Mouse (Mus musculus): ENCODE measurements at regions not wholly inside any gene's neighbourhood (a gene's known extent, or its start where the extent isn't known, plus 50 kb on each side); places are given as distances from the start of the nearest gene placed in this dataset.

- H3ac ChIP-seq (ENCODE audit: control insufficient read depth, insufficient read length, low read depth), result no peak overlapping the region
- no peaks in the 10 kb centered on the region for H3K79me2 ChIP-seq (ENCODE audit: control insufficient read depth, insufficient read depth)
- H3K36me3 ChIP-seq (ENCODE audit: control insufficient read depth, insufficient read depth), result no peaks in the 10 kb centered on the region
- no peak overlapping the region for H3K4me3 ChIP-seq (ENCODE audit: insufficient read depth, poor library complexity, severe bottlenecking)
- H3K79me3 ChIP-seq (ENCODE audit: low read depth), result no peaks in the 10 kb centered on the region
- TF ChIP-seq MYOD1 (IDR thresholded peaks at IDR 0.05; ENCODE audit: control insufficient read depth, insufficient read length, low read depth) (no peak), MYOG (IDR thresholded peaks at IDR 0.05; ENCODE audit: control insufficient read depth, extremely low read depth, insufficient read length) (no peak), MAX (IDR thresholded peaks at IDR 0.05) (no peak), CTCF (IDR thresholded peaks at IDR 0.05; ENCODE audit: control insufficient read depth, insufficient read depth, insufficient read length) (no peak), CEBPB (IDR thresholded peaks at IDR 0.05; ENCODE audit: low read depth) (no peak), USF1 (IDR thresholded peaks at IDR 0.05; ENCODE audit: low read depth) (no peak), FOSL1 (IDR thresholded peaks at IDR 0.05; ENCODE audit: insufficient read depth, low read length, poor library complexity, severe bottlenecking) (no peak)
- H3K27me3 ChIP-seq (ENCODE audit: control insufficient read depth, insufficient read depth, insufficient read length), result no peaks in the 10 kb centered on the region
These were observed 423.6 kb upstream of the Sox11 start for GRCm38 (mm10) chr12:27765948-27766347.

GRCm38 (mm10) chr12:27759016-27759415 lies 416.6 kb upstream of the Sox11 start:
- no peak overlapping the region for H3K4me3 ChIP-seq (ENCODE audit: insufficient read depth, poor library complexity, severe bottlenecking)
- TF ChIP-seq CEBPB (IDR thresholded peaks at IDR 0.05; ENCODE audit: low read depth), result no peak
- TF ChIP-seq MYOD1 (IDR thresholded peaks at IDR 0.05; ENCODE audit: control insufficient read depth, insufficient read length, low read depth), result no peak
- no peak for TF ChIP-seq FOSL1 (IDR thresholded peaks at IDR 0.05; ENCODE audit: insufficient read depth, low read length, poor library complexity, severe bottlenecking)
- TF ChIP-seq MYOG (IDR thresholded peaks at IDR 0.05; ENCODE audit: control insufficient read depth, extremely low read depth, insufficient read length), result no peak
- H3ac ChIP-seq (ENCODE audit: control insufficient read depth, insufficient read length, low read depth), result no peak overlapping the region
- H3K79me3 ChIP-seq (ENCODE audit: low read depth), result no peaks in the 10 kb centered on the region
- H3K36me3 ChIP-seq (ENCODE audit: control insufficient read depth, insufficient read depth), result no peaks in the 10 kb centered on the region
- H3K27me3 ChIP-seq (ENCODE audit: control insufficient read depth, insufficient read depth, insufficient read length), result no peaks in the 10 kb centered on the region
- no peaks in the 10 kb centered on the region for H3K79me2 ChIP-seq (ENCODE audit: control insufficient read depth, insufficient read depth)

- H3ac ChIP-seq (ENCODE audit: control insufficient read depth, insufficient read length, low read depth), result no peak overlapping the region
- H3K79me2 ChIP-seq (ENCODE audit: control insufficient read depth, insufficient read depth), result no peaks in the 10 kb centered on the region
- no peaks in the 10 kb centered on the region for H3K79me3 ChIP-seq (ENCODE audit: low read depth)
- TF ChIP-seq FOSL1 (IDR thresholded peaks at IDR 0.05; ENCODE audit: insufficient read depth, low read length, poor library complexity, severe bottlenecking) (no peak), MAX (IDR thresholded peaks at IDR 0.05) (no peak), CTCF (IDR thresholded peaks at IDR 0.05; ENCODE audit: control insufficient read depth, insufficient read depth, insufficient read length) (no peak), MYOD1 (IDR thresholded peaks at IDR 0.05; ENCODE audit: control insufficient read depth, insufficient read length, low read depth) (no peak), CEBPB (IDR thresholded peaks at IDR 0.05; ENCODE audit: low read depth) (no peak), USF1 (IDR thresholded peaks at IDR 0.05; ENCODE audit: low read depth) (no peak), MYOG (IDR thresholded peaks at IDR 0.05; ENCODE audit: control insufficient read depth, extremely low read depth, insufficient read length) (no peak)
- H3K36me3 ChIP-seq (ENCODE audit: control insufficient read depth, insufficient read depth), result no peaks in the 10 kb centered on the region
- H3K4me3 ChIP-seq (ENCODE audit: insufficient read depth, poor library complexity, severe bottlenecking), result no peak overlapping the region
- no peaks in the 10 kb centered on the region for H3K27me3 ChIP-seq (ENCODE audit: control insufficient read depth, insufficient read depth, insufficient read length)
These were observed 415.3 kb upstream of the Sox11 start for GRCm38 (mm10) chr12:27757641-27758040.

GRCm38 (mm10) chr12:27724619-27725200 lies 382.3 kb upstream of the Sox11 start:
- Histone ChIP-seq H3K4me3 (ENCODE audit: insufficient read depth, poor library complexity, severe bottlenecking) (no peak overlapping the region), H3K79me2 (ENCODE audit: control insufficient read depth, insufficient read depth) (no peaks in the 10 kb centered on the region), H3K36me3 (ENCODE audit: control insufficient read depth, insufficient read depth) (no peaks in the 10 kb centered on the region), H3K27me3 (ENCODE audit: control insufficient read depth, insufficient read depth, insufficient read length) (no peaks in the 10 kb centered on the region), H3K79me3 (ENCODE audit: low read depth) (no peaks in the 10 kb centered on the region), H3ac (ENCODE audit: control insufficient read depth, insufficient read length, low read depth) (no peak overlapping the region)
- TF ChIP-seq MAX (IDR thresholded peaks at IDR 0.05) (no peak), MYOD1 (IDR thresholded peaks at IDR 0.05; ENCODE audit: control insufficient read depth, insufficient read length, low read depth) (no peak), CTCF (IDR thresholded peaks at IDR 0.05; ENCODE audit: control insufficient read depth, insufficient read depth, insufficient read length) (no peak), FOSL1 (IDR thresholded peaks at IDR 0.05; ENCODE audit: insufficient read depth, low read length, poor library complexity, severe bottlenecking) (no peak), CEBPB (IDR thresholded peaks at IDR 0.05; ENCODE audit: low read depth) (no peak), USF1 (IDR thresholded peaks at IDR 0.05; ENCODE audit: low read depth) (no peak), MYOG (IDR thresholded peaks at IDR 0.05; ENCODE audit: control insufficient read depth, extremely low read depth, insufficient read length) (no peak)

GRCm38 (mm10) chr12:27680459-27680858 lies 338.1 kb upstream of the Sox11 start:
- H3K27me3 ChIP-seq (ENCODE audit: control insufficient read depth, insufficient read depth, insufficient read length), result no peaks in the 10 kb centered on the region
- H3K36me3 ChIP-seq (ENCODE audit: control insufficient read depth, insufficient read depth), result no peaks in the 10 kb centered on the region
- H3ac ChIP-seq (ENCODE audit: control insufficient read depth, insufficient read length, low read depth), result no peak overlapping the region
- TF ChIP-seq MYOG (IDR thresholded peaks at IDR 0.05; ENCODE audit: control insufficient read depth, extremely low read depth, insufficient read length), result no peak
- no peak for TF ChIP-seq MAX (IDR thresholded peaks at IDR 0.05)
- TF ChIP-seq MYOD1 (IDR thresholded peaks at IDR 0.05; ENCODE audit: control insufficient read depth, insufficient read length, low read depth), result no peak
- TF ChIP-seq CEBPB (IDR thresholded peaks at IDR 0.05; ENCODE audit: low read depth), result no peak
- no peak for TF ChIP-seq USF1 (IDR thresholded peaks at IDR 0.05; ENCODE audit: low read depth)
- TF ChIP-seq FOSL1 (IDR thresholded peaks at IDR 0.05; ENCODE audit: insufficient read depth, low read length, poor library complexity, severe bottlenecking), result no peak
- no peak for TF ChIP-seq CTCF (IDR thresholded peaks at IDR 0.05; ENCODE audit: control insufficient read depth, insufficient read depth, insufficient read length)
- H3K4me3 ChIP-seq (ENCODE audit: insufficient read depth, poor library complexity, severe bottlenecking), result no peak overlapping the region
- no peaks in the 10 kb centered on the region for H3K79me2 ChIP-seq (ENCODE audit: control insufficient read depth, insufficient read depth)
- no peaks in the 10 kb centered on the region for H3K79me3 ChIP-seq (ENCODE audit: low read depth)

GRCm38 (mm10) chr12:27673404-27673803 lies 331.0 kb upstream of the Sox11 start:
- Histone ChIP-seq H3ac (ENCODE audit: control insufficient read depth, insufficient read length, low read depth) (no peak overlapping the region), H3K79me3 (ENCODE audit: low read depth) (no peaks in the 10 kb centered on the region), H3K4me3 (ENCODE audit: insufficient read depth, poor library complexity, severe bottlenecking) (no peak overlapping the region), H3K27me3 (ENCODE audit: control insufficient read depth, insufficient read depth, insufficient read length) (no peaks in the 10 kb centered on the region), H3K36me3 (ENCODE audit: control insufficient read depth, insufficient read depth) (no peaks in the 10 kb centered on the region), H3K79me2 (ENCODE audit: control insufficient read depth, insufficient read depth) (no peaks in the 10 kb centered on the region)
- no peak for TF ChIP-seq CEBPB (IDR thresholded peaks at IDR 0.05; ENCODE audit: low read depth)
- no peak for TF ChIP-seq FOSL1 (IDR thresholded peaks at IDR 0.05; ENCODE audit: insufficient read depth, low read length, poor library complexity, severe bottlenecking)
- TF ChIP-seq USF1 (IDR thresholded peaks at IDR 0.05; ENCODE audit: low read depth), result no peak
- TF ChIP-seq MYOD1 (IDR thresholded peaks at IDR 0.05; ENCODE audit: control insufficient read depth, insufficient read length, low read depth), result no peak
- TF ChIP-seq MAX (IDR thresholded peaks at IDR 0.05), result no peak
- TF ChIP-seq CTCF (IDR thresholded peaks at IDR 0.05; ENCODE audit: control insufficient read depth, insufficient read depth, insufficient read length), result no peak
- no peak for TF ChIP-seq MYOG (IDR thresholded peaks at IDR 0.05; ENCODE audit: control insufficient read depth, extremely low read depth, insufficient read length)
